ENCODE assay signal across 13 mouse cellular contexts in the genomic region with DNA sequence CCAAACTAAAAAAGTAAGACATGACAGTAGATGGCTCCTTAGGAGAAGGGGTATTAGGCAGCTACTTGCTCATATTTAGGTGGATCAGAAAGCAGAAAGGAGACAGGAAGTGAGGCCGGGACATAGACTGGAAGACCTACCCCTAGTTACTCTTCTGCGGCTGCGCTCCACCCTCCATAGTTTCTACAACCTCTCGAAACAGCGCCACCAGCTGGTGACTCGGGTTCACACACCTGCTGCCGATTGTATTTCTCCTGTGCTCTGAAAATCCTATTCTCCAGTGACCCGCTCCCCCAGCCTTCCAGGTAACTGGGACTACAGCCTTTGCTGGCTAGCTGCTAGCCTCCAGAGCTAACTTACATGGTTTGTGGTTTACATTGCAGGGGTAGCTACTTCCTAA. TPM values are rescaled to one million over a fixed set of nuclear protein-coding genes. Genes with fewer than 3 reads are reported as not detected.
DNase-seq lines count a peak whose midpoint lies in the region; ATAC-seq and TF ChIP-seq lines count a peak whose summit lies in the region.
"Had no signal": no experiment of that assay in that cellular context is flagged by ENCODE, and none has a peak within 500 bp of the region (broad histone marks: within the 10 kb centered on the region; RNA-seq: fewer than 3 reads in every experiment).

No protein-coding gene starts in this region.

- no peak overlapping the region for H3K4me2 ChIP-seq in heart, embryonic 12.5 days
- H3K4me2 ChIP-seq: neural tube, embryonic 15.5 days had no signal

- no peak for ATAC-seq in heart, embryonic 12.5 days (ENCODE audit: insufficient number of reproducible peaks, low FRiP score)

- H3K36me3 ChIP-seq in heart, embryonic 12.5 days = no peaks in the 10 kb centered on the region
- no peaks in the 10 kb centered on the region for H3K36me3 ChIP-seq in heart, embryonic 10.5 days
- H3K36me3 ChIP-seq: neural tube, embryonic 15.5 days had no signal

- TF ChIP-seq CTCF in layer of hippocampus, adult 2 months (conservative IDR thresholded peaks at IDR 0.05) = peak; percentile 59

- peak; percentile 54 for DNase-seq in adrenal gland, postnatal 14 days
- no peak for DNase-seq in adrenal gland, adult 2 months
- no peak for DNase-seq in layer of hippocampus, adult 2 months (ENCODE audit: low spot score in 2 of 2)
- no peak for DNase-seq in layer of hippocampus, adult 8-10 months (ENCODE audit: low spot score in 2 of 2)
- peak; percentile 17 to 26 for DNase-seq in B cell, adult 2 months
- peak; percentile 13 for DNase-seq in mesoderm, embryonic 11.5 days (ENCODE audit: low read depth, low spot score)
- DNase-seq in heart, embryonic 10.5 days (ENCODE audit: low spot score) = no peak

- no peak overlapping the region for H3K4me3 ChIP-seq in layer of hippocampus, adult 2 months
- H3K4me3 ChIP-seq in heart, embryonic 12.5 days = no peak overlapping the region
- no peak overlapping the region for H3K4me3 ChIP-seq in heart, embryonic 10.5 days
- H3K4me3 ChIP-seq: neural tube, embryonic 15.5 days had no signal

- no peaks in the 10 kb centered on the region for H3K4me1 ChIP-seq in heart, embryonic 12.5 days (replicated peaks)
- no peaks in the 10 kb centered on the region for H3K4me1 ChIP-seq in heart, embryonic 10.5 days
- H3K4me1 ChIP-seq: neural tube, embryonic 15.5 days had no signal

- H3K9ac ChIP-seq in heart, embryonic 12.5 days = no peak overlapping the region
- H3K9ac ChIP-seq: neural tube, embryonic 15.5 days had no signal

- H3K27ac ChIP-seq in layer of hippocampus, adult 2 months = no peak overlapping the region
- H3K27ac ChIP-seq in heart, embryonic 12.5 days (ENCODE audit: poor library complexity, severe bottlenecking) = no peak overlapping the region
- H3K27ac ChIP-seq in heart, embryonic 10.5 days = no peak overlapping the region
- H3K27ac ChIP-seq: neural tube, embryonic 15.5 days had no signal

- H3K9me3 ChIP-seq in heart, embryonic 12.5 days (replicated peaks) = 0 out of 2 replicates have a peak, but pooled peaks cover 6% of the 10 kb centered on the region
- no peaks in the 10 kb centered on the region for H3K9me3 ChIP-seq in heart, embryonic 10.5 days
- H3K9me3 ChIP-seq: neural tube, embryonic 15.5 days had no signal

- no peaks in the 10 kb centered on the region for H3K27me3 ChIP-seq in heart, embryonic 12.5 days (replicated peaks)
- H3K27me3 ChIP-seq in heart, embryonic 10.5 days (ENCODE audit: insufficient read depth, poor library complexity, severe bottlenecking) = no peaks in the 10 kb centered on the region
- H3K27me3 ChIP-seq: neural tube, embryonic 15.5 days had no signal

- WGBS in heart, embryonic 12.5 days = 66% methylated on average over 8 of the region's 8 CpGs
- 61% methylated on average over 8 of the region's 8 CpGs for WGBS in heart, embryonic 10.5 days

RNA-seq across cellular contexts. Expression of a gene that starts 16.6 kb away (rescaled TPM):
- 19.0 and 19.7 TPM in 2 replicates for total RNA-seq in adrenal gland, postnatal 14 days (2021)
- total RNA-seq in adrenal gland, adult 2 months (2021) = 10 to 100 TPM; 13.1 to 13.6 TPM
- polyA plus RNA-seq in adrenal gland, adult 2 months (2012; rRNA removed) = 1.8 and 2.0 TPM in 2 replicates
- total RNA-seq in layer of hippocampus, adult 2 months (2021) = 10 to 100 TPM; 13.5 to 16.4 TPM
- 10 to 100 TPM; 15.0 to 15.8 (median 15.6) TPM for total RNA-seq in layer of hippocampus, adult 8-10 months (2022)
- polyA plus RNA-seq in heart, embryonic 12.5 days (2016; fragmentation: Nextera tagmentation; extraction: Ambion mirVana) = 40.3 and 43.3 TPM in 2 replicates
- 53.6 and 58.1 TPM in 2 replicates for polyA plus RNA-seq in heart, embryonic 10.5 days (2016; fragmentation: Nextera tagmentation; extraction: Ambion mirVana)

RNA-seq across cellular contexts. Expression of a gene that starts 37.5 kb away (rescaled TPM):
- not detected in 2 replicates for total RNA-seq in adrenal gland, postnatal 14 days (2021)
- not detected for total RNA-seq in adrenal gland, adult 2 months (2021)
- polyA plus RNA-seq in adrenal gland, adult 2 months (2012; rRNA removed) = not detected in 2 replicates
- total RNA-seq in layer of hippocampus, adult 2 months (2021) = not detected
- total RNA-seq in layer of hippocampus, adult 8-10 months (2022) = not detected
- polyA plus RNA-seq in heart, embryonic 12.5 days (2016; fragmentation: Nextera tagmentation; extraction: Ambion mirVana) = not detected in 2 replicates
- not detected in 2 replicates for polyA plus RNA-seq in heart, embryonic 10.5 days (2016; fragmentation: Nextera tagmentation; extraction: Ambion mirVana)
- total RNA-seq: adrenal gland, postnatal 4 days; gastrocnemius, postnatal 4 days; left cerebral cortex, adult 8-10 months had no signal
- polyA plus RNA-seq: C2C12; neural tube, embryonic 15.5 days had no signal

Comparison
In these comparisons a context has a peak if more than half of its experiments do, and no peak if none do; other contexts are left out.
1. DNase-seq: peak in adrenal gland, postnatal 14 days (single experiment), B cell, adult 2 months (2 of 2) and mesoderm, embryonic 11.5 days (single experiment); none in adrenal gland, adult 2 months (single experiment), layer of hippocampus, adult 2 months (0 of 2), layer of hippocampus, adult 8-10 months (0 of 2) and heart, embryonic 10.5 days (single experiment).